Mouse (Mus musculus) erythroblast, embryonic 14.5 days (primary cell): ENCODE measurements around the gene Ccr7.

Experiments
- GATA1 ChIP-seq: IDR thresholded peaks from 2 replicates; pipeline ENCODE4 v1.6.1; 2012; ENCODE audit warnings: low read length, inconsistent platforms, mixed read lengths
- TAL1 ChIP-seq: IDR thresholded peaks from 3 replicates; pipeline ENCODE4 v1.6.1; 2012; ENCODE audit warnings: low read length, inconsistent platforms, mixed read lengths

DNA sequence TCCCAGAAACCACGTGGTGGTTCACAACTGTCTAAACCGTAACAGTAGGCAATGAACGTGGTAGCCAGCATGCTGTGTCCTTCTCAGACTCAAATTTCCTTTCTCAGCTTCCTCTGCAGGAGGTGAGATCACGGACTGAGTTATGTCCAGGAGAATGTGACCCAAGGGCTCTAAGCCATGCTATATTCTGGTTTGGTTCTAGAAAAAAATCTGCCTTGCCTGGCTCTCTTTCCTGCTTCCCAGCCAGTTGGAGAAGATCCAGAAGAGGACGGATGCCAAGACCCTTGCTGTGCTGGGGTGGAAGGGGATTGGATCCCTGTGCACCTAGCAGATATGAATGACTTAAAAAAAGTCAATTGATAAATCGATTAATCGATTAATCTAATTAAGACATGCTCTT is 55.4 kb downstream of the Ccr7 start:
- TF ChIP-seq GATA1 (no peak), TAL1 (no peak)
